Mouse (Mus musculus) bone marrow, adult 2 months (tissue): ENCODE measurements around the gene Inf2. TPM values are rescaled to one million over a fixed set of nuclear protein-coding genes. Genes with fewer than 3 reads are reported as not detected.

Experiments
- H3K27ac ChIP-seq: fragments of 200-500 bp; 2 replicates; pipeline ENCODE4 v1.5.1; 2012; ENCODE audit warnings: low read depth, mild to moderate bottlenecking, control low read depth, inconsistent platforms, low read length; ENCODE audit not compliant: control insufficient read depth, poor library complexity, insufficient read depth
- H3K4me1 ChIP-seq: fragments of 200-500 bp; 2 replicates; pipeline ENCODE4 v1.6.1; 2011; ENCODE audit warnings: low read length; ENCODE audit not compliant: control insufficient read depth, insufficient read depth
- H3K4me3 ChIP-seq: fragments of 200-500 bp; replicated peaks from 2 replicates; pipeline ENCODE3; 2011; ENCODE audit warnings: mild to moderate bottlenecking, low read depth, low read length, control low read depth; ENCODE audit not compliant: control insufficient read depth
- CTCF ChIP-seq: fragments of 200-500 bp; IDR thresholded peaks from 2 replicates; pipeline ENCODE4 v1.5.1; 2011; ENCODE audit warnings: low read length, control low read depth; ENCODE audit not compliant: control insufficient read depth, insufficient read depth
- POLR2A ChIP-seq: fragments of 200-500 bp; IDR thresholded peaks from 2 replicates; pipeline ENCODE4 v1.6.1; 2011; ENCODE audit warnings: low read depth, mild to moderate bottlenecking, control low read depth, low read length, borderline replicate concordance; ENCODE audit not compliant: control insufficient read depth
- WGBS: fragments of 180-500 bp; shearing (Covaris S2); methylation state at CpG from one replicate; pipeline ENCODE4 v1.1.7; 2018; 5-methylcytosine and 5-hydroxymethylcytosine counted together
- polyA plus RNA-seq: library from polyadenylated mRNA; stranded (reverse); fragments of >200 nt; gene quantifications from 2 replicates; pipeline ENCODE4 v1.2.4, GENCODE M21; 2011; ENCODE audit warnings: low replicate concordance; ENCODE audit not compliant: missing spikeins, insufficient read depth, insufficient read length

The Inf2 gene
- polyA plus RNA-seq, 1 experiment: 82.8 TPM

DNA sequence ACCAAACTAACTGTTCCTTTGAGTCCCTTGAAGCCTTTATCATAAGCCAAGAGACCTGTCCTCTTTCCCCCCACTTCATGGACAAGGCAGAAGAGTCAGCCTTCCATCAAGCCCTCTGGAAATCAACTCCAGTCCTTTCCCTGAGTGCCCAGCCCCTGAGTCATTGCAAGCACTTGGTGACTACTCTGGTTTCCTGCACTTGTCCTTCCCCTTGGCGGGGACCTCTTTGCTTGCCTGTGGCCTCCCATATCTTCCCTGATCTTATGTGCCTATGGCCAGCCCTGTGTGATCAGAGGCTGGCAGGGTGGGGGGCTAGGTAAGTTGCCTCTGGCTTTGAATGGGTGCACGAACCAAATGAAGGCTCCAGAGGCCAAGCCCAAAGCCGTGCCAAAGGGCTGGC is 33.3 kb downstream of the Inf2 start:
- 49% methylated on average over 3 of the region's 3 CpGs for WGBS
- Histone ChIP-seq H3K4me3 (no peak overlapping the region), H3K4me1 (peaks cover 22% of the 10 kb centered on the region), H3K27ac (no peak overlapping the region)
- TF ChIP-seq CTCF (no peak), POLR2A (no peak)

- Histone ChIP-seq H3K4me3 (no peak overlapping the region), H3K4me1 (peaks cover 21% of the 10 kb centered on the region; the same call in 1 of the 2 replicates), H3K27ac (no peak overlapping the region)
- 13% methylated on average over 2 of the region's 2 CpGs for WGBS
- peak; percentile 89 for TF ChIP-seq CTCF
- no peak for TF ChIP-seq POLR2A
These were observed 35.2 kb downstream of the Inf2 start for GRCm38 (mm10) chr12:112623742-112624141.

GRCm38 (mm10) chr12:112625700-112626099 is 37.1 kb downstream of the Inf2 start:
- 71% methylated on average over 4 of the region's 4 CpGs for WGBS
- TF ChIP-seq POLR2A (no peak), CTCF (no peak)
- H3K4me3 ChIP-seq: no peak overlapping the region
- H3K27ac ChIP-seq: peak overlapping the region; percentile 17; the same call in 1 of the 2 replicates
- H3K4me1 ChIP-seq: peaks cover 23% of the 10 kb centered on the region

DNA sequence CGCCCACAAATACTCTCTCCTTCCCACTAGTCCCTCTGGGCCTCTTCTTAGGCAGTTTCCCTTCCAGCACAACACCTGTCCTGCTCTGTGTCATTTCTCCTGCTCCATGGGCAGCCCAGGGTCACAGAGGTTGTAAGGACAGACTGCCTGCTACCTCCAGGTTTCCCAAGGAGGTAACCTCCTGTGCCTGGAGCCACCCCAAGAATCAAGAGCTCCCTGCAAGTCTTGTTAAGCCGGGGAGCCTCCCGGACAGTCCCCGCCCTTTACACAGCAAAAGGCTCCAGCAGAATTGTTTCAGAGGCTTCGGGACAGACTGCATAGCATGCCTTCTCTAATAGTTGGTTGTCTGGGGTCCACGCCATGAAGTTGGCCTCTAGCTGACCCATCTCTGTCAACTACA is 37.9 kb downstream of the Inf2 start:
- peaks cover 22% of the 10 kb centered on the region for H3K4me1 ChIP-seq
- TF ChIP-seq POLR2A: no peak
- TF ChIP-seq CTCF: no peak
- no peak overlapping the region for H3K4me3 ChIP-seq
- WGBS: 66% methylated on average over 6 of the region's 6 CpGs
- H3K27ac ChIP-seq: peak overlapping the region; percentile 17; the same call in 1 of the 2 replicates

DNA sequence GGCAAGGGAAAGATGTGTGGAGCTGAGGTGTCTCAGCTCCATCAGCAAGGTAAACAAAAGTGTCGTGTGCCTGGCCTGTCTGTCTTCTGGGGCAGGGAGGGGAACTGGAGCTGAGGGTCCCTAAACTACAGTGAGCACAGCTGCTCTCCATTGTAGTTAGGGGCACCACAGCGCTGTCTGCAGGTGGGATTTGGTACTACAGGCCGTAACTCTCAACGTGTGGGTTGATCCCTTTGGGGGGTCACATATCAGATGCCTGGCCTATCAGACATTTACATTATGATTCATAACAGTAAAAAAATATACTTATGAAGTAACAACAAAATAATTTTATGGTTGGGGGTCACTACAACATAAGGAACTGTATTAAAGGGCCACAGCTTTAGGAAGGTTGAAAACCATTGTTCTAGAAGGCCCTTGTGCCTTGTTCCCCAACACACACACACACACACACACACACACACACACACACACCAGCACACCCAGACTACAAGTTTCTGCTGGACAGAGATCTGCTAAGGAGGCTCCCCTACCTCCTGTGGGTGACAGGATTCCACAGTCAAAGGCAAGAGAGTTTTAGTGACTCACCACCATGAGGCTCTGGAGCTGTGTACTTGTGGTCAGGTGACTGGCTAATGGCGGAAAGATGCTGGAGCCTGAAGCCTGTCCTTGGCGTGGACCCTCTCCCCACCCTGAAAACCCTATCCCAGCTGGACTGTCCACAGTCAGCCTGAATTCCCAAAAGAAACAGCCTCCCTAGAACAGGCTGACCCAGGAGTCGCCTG is 38.7 kb downstream of the Inf2 start:
- TF ChIP-seq CTCF: peak; percentile 67
- no peak for TF ChIP-seq POLR2A
- WGBS: 48% methylated on average over 7 of the region's 7 CpGs
- peak overlapping the region; percentile 92 for H3K27ac ChIP-seq
- peaks cover 24% of the 10 kb centered on the region for H3K4me1 ChIP-seq
- no peak overlapping the region for H3K4me3 ChIP-seq

DNA sequence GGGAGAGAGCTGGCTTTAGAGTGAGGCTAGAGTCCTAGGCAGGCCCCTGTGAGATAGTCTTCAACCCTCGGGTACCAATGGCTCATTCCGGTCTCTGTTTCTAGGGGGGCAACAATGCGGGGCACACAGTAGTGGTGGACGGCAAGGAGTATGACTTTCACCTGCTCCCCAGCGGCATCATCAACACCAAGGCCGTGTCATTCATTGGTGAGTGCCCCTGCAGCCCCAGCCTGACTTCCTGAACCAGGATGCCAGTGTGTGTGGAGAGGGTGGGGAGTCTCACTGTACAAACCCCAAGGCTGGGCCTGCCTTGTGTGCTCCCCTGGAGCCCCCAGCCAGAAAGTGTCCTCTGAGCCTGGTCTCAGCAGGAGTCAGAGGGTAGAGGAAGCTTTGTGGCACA is 39.6 kb downstream of the Inf2 start:
- H3K4me3 ChIP-seq: peak overlapping the region; percentile 25
- no peak for TF ChIP-seq CTCF
- TF ChIP-seq POLR2A: no peak
- peak overlapping the region; percentile 92 for H3K27ac ChIP-seq
- WGBS: 12% methylated on average over 6 of the region's 6 CpGs
- H3K4me1 ChIP-seq: peaks cover 28% of the 10 kb centered on the region

- 2% methylated on average over 19 of the region's 19 CpGs for WGBS
- TF ChIP-seq POLR2A (peak; percentile 46; the same call in 1 of the 2 replicates), CTCF (no peak)
- H3K27ac ChIP-seq: peak overlapping the region; percentile 92
- peaks cover 30% of the 10 kb centered on the region for H3K4me1 ChIP-seq
- peak overlapping the region; percentile 53 for H3K4me3 ChIP-seq
These were observed 40.5 kb downstream of the Inf2 start for GRCm38 (mm10) chr12:112628928-112629721.

DNA sequence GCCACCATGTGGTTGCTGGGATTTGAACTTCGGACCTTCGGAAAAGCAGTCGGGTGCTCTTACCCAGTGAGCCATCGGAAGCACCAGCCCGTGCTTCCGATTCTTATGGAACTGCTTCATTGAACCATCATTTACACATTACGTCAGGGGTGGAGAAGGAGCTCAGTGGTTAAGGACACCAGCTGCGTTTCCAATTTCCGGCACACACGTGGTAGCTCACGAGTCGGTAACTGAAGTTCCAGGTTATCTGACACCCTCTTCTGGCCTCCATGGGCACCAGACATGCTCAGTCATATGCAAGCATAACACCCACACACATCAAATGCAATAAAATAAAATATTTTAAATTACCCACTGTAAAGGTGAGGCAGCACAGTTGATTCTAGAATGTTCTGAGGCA is 41.4 kb downstream of the Inf2 start:
- TF ChIP-seq CTCF (no peak), POLR2A (no peak)
- Histone ChIP-seq H3K4me1 (peaks cover 30% of the 10 kb centered on the region), H3K27ac (peak overlapping the region; percentile 0; the same call in 1 of the 2 replicates), H3K4me3 (no peak overlapping the region)
- 75% methylated on average over 12 of the region's 12 CpGs for WGBS
